25 mouse cellular contexts compared by ENCODE assay signal in the genomic region with DNA sequence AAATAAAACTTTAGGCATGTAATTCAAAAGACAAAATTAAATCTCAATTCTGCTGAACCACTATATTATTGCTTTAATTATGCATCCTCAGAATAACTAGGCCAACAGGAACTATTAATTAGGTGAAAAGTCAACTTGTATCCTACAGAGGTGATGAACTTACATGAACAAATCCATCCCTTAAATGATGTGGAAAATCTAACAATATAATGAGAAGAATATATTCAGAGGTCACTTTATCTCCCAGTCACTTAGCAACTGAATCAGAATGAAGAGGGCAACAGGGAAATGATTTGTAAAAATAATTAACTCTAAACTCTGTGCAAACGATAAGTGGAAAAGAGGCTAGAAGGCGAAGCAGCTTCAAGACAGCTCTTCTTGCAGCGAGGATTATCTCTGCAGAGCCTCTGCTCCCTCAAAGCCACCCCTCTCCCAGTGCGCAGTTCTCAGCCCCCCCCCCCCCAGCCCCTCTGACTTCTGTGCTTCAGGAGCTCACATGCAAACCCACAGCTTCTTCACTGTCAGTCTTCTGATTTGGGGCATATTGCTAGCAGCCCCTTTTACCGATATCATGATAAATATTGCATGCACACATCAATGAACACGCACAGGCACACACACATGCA.
A peak's percentile ranks its signal among the peaks of the same experiment; 100 is the strongest.
DNase-seq lines count a peak whose midpoint lies in the region; ATAC-seq and TF ChIP-seq lines count a peak whose summit lies in the region.
"Had no signal": no experiment of that assay in that cellular context is flagged by ENCODE, and none has a peak within 500 bp of the region (broad histone marks: within the 10 kb centered on the region; RNA-seq: fewer than 3 reads in every experiment).

No protein-coding gene starts in this region.

- no peak overlapping the region for H3K9ac ChIP-seq in midbrain, embryonic 12.5 days (replicated peaks)
- H3K9ac ChIP-seq in midbrain, embryonic 11.5 days (ENCODE audit: low read length): no peak overlapping the region
- H3K9ac ChIP-seq in hindbrain, embryonic 15.5 days: no peak overlapping the region
- no peak overlapping the region for H3K9ac ChIP-seq in midbrain, embryonic 14.5 days (replicated peaks; ENCODE audit: low read length)
- no peak overlapping the region for H3K9ac ChIP-seq in stomach, postnatal 0 days (ENCODE audit: low read length)
- H3K9ac ChIP-seq: embryonic facial prominence, embryonic 12.5 days; limb, embryonic 12.5 days; lung, embryonic 15.5 days had no signal

- H3K4me2 ChIP-seq in midbrain, embryonic 12.5 days (replicated peaks): no peak overlapping the region
- no peak overlapping the region for H3K4me2 ChIP-seq in midbrain, embryonic 11.5 days
- peak overlapping the region; percentile 7; the same call in 1 of the 2 replicates for H3K4me2 ChIP-seq in hindbrain, embryonic 15.5 days
- peak overlapping the region; percentile 28 for H3K4me2 ChIP-seq in midbrain, embryonic 14.5 days (ENCODE audit: low read length)
- H3K4me2 ChIP-seq in stomach, postnatal 0 days (replicated peaks; ENCODE audit: low read depth): no peak overlapping the region
- H3K4me2 ChIP-seq: embryonic facial prominence, embryonic 12.5 days; limb, embryonic 12.5 days; lung, embryonic 15.5 days had no signal

- WGBS in midbrain, embryonic 12.5 days: 37% methylated on average over 5 of the region's 6 CpGs
- WGBS in midbrain, embryonic 11.5 days: 45% methylated on average over 6 of the region's 6 CpGs
- WGBS in hindbrain, embryonic 15.5 days: 40% methylated on average over 6 of the region's 6 CpGs
- WGBS in midbrain, embryonic 14.5 days: 22% methylated on average over 6 of the region's 6 CpGs
- WGBS in stomach, postnatal 0 days: 55% methylated on average over 5 of the region's 6 CpGs

- H3K4me3 ChIP-seq in midbrain, embryonic 12.5 days: no peak overlapping the region
- H3K4me3 ChIP-seq in midbrain, embryonic 11.5 days (ENCODE audit: low read depth, low read length): no peak overlapping the region
- H3K4me3 ChIP-seq in hindbrain, embryonic 15.5 days: no peak overlapping the region
- H3K4me3 ChIP-seq in midbrain, embryonic 14.5 days (replicated peaks; ENCODE audit: low read depth, low read length): no peak overlapping the region
- H3K4me3 ChIP-seq in stomach, postnatal 0 days (ENCODE audit: low read depth, low read length): no peak overlapping the region
- H3K4me3 ChIP-seq: embryonic facial prominence, embryonic 12.5 days; limb, embryonic 12.5 days; lung, embryonic 15.5 days had no signal

- no peak for TF ChIP-seq EP300 in stomach, postnatal 0 days (optimal IDR thresholded peaks at IDR 0.05)

- peak overlapping the region; percentile 60 for H3K27ac ChIP-seq in midbrain, embryonic 12.5 days (replicated peaks)
- H3K27ac ChIP-seq in midbrain, embryonic 11.5 days (ENCODE audit: low read depth, low read length): no peak overlapping the region
- peak overlapping the region; percentile 56 for H3K27ac ChIP-seq in hindbrain, embryonic 15.5 days (replicated peaks)
- H3K27ac ChIP-seq in midbrain, embryonic 14.5 days (replicated peaks; ENCODE audit: low read depth, low read length): peak overlapping the region; percentile 72
- no peak overlapping the region for H3K27ac ChIP-seq in stomach, postnatal 0 days (replicated peaks)
- H3K27ac ChIP-seq: embryonic facial prominence, embryonic 12.5 days; kidney, postnatal 0 days; limb, embryonic 12.5 days; lung, embryonic 15.5 days had no signal

- H3K27me3 ChIP-seq in midbrain, embryonic 12.5 days: no peaks in the 10 kb centered on the region; the same call in 1 of the 2 replicates
- H3K27me3 ChIP-seq in midbrain, embryonic 11.5 days (ENCODE audit: control insufficient read depth, insufficient read depth, low read length): no peaks in the 10 kb centered on the region
- H3K27me3 ChIP-seq in hindbrain, embryonic 15.5 days: no peaks in the 10 kb centered on the region
- no peaks in the 10 kb centered on the region for H3K27me3 ChIP-seq in midbrain, embryonic 14.5 days (ENCODE audit: control insufficient read depth, insufficient read depth, low read length)
- H3K27me3 ChIP-seq in stomach, postnatal 0 days (ENCODE audit: control insufficient read depth, insufficient read depth, low read length): no peaks in the 10 kb centered on the region
- H3K27me3 ChIP-seq: embryonic facial prominence, embryonic 12.5 days; limb, embryonic 12.5 days; lung, embryonic 15.5 days had no signal

- no peak for DNase-seq in midbrain, embryonic 11.5 days (ENCODE audit: low spot score, missing footprints)
- peak; percentile 55 for DNase-seq in midbrain, embryonic 14.5 days
- peak; percentile 18 for DNase-seq in retina, embryonic 14.5 days (ENCODE audit: low spot score)
- no peak for DNase-seq in stomach, postnatal 0 days (ENCODE audit: low spot score)
- no peak for DNase-seq in adrenal gland, adult 8-10 months
- DNase-seq: adrenal gland, adult 2 months; B cell, adult 2 months; cerebellum, adult 8-10 months; cerebellum, postnatal 36 days; embryo, embryonic 11 days; heart, postnatal 14 days; kidney, adult 8-10 months; layer of hippocampus, adult 9-11 months; right cerebral cortex, postnatal 4 days; thymus, adult 2 months; thymus, postnatal 4 days had no signal

- ATAC-seq in midbrain, embryonic 12.5 days (ENCODE audit: low FRiP score, low read depth): 0 out of 2 replicates have a peak, but pooled peaks have one; percentile 16
- no peak; the same call in 1 of the 2 replicates for ATAC-seq in midbrain, embryonic 11.5 days (ENCODE audit: low FRiP score)
- ATAC-seq in hindbrain, embryonic 15.5 days (ENCODE audit: low FRiP score, low read depth): 0 out of 2 replicates have a peak, but pooled peaks have one; percentile 57
- no peak for ATAC-seq in midbrain, embryonic 14.5 days (ENCODE audit: low FRiP score, low TSS enrichment)
- no peak for ATAC-seq in stomach, postnatal 0 days (ENCODE audit: low FRiP score, low TSS enrichment)
- ATAC-seq: activated CD4-positive, CD25-positive, alpha-beta regulatory T cell, adult 4 months; forebrain, embryonic 16.5 days; intestine, embryonic 16.5 days had no signal

- peaks cover 10% of the 10 kb centered on the region; the same call in 1 of the 2 replicates for H3K4me1 ChIP-seq in midbrain, embryonic 12.5 days
- 0 out of 2 replicates have a peak, but pooled peaks cover 5% of the 10 kb centered on the region for H3K4me1 ChIP-seq in midbrain, embryonic 11.5 days (ENCODE audit: control insufficient read depth, insufficient read depth, low read length)
- H3K4me1 ChIP-seq in hindbrain, embryonic 15.5 days (replicated peaks): 0 out of 2 replicates have a peak, but pooled peaks cover 9% of the 10 kb centered on the region
- peaks cover 11% of the 10 kb centered on the region; the same call in 1 of the 2 replicates for H3K4me1 ChIP-seq in midbrain, embryonic 14.5 days (ENCODE audit: control insufficient read depth, insufficient read depth, low read length)
- H3K4me1 ChIP-seq in stomach, postnatal 0 days (replicated peaks; ENCODE audit: control insufficient read depth, insufficient read depth): no peaks in the 10 kb centered on the region
- H3K4me1 ChIP-seq: embryonic facial prominence, embryonic 12.5 days; lung, embryonic 15.5 days had no signal

- TF ChIP-seq CTCF in stomach, postnatal 0 days (IDR thresholded peaks at IDR 0.05; ENCODE audit: low read depth): no peak

- no peaks in the 10 kb centered on the region for H3K36me3 ChIP-seq in midbrain, embryonic 12.5 days
- no peaks in the 10 kb centered on the region for H3K36me3 ChIP-seq in midbrain, embryonic 11.5 days (ENCODE audit: control insufficient read depth, insufficient read depth, low read length)
- no peaks in the 10 kb centered on the region for H3K36me3 ChIP-seq in hindbrain, embryonic 15.5 days
- H3K36me3 ChIP-seq in midbrain, embryonic 14.5 days (ENCODE audit: control insufficient read depth, insufficient read depth, low read length): no peaks in the 10 kb centered on the region
- no peaks in the 10 kb centered on the region for H3K36me3 ChIP-seq in stomach, postnatal 0 days (ENCODE audit: control insufficient read depth, insufficient read depth, low read length)
- H3K36me3 ChIP-seq: embryonic facial prominence, embryonic 12.5 days; limb, embryonic 12.5 days; lung, embryonic 15.5 days had no signal

- H3K9me3 ChIP-seq in midbrain, embryonic 12.5 days: no peaks in the 10 kb centered on the region
- no peaks in the 10 kb centered on the region for H3K9me3 ChIP-seq in midbrain, embryonic 11.5 days (ENCODE audit: control insufficient read depth, low read length)
- no peaks in the 10 kb centered on the region for H3K9me3 ChIP-seq in hindbrain, embryonic 15.5 days
- no peaks in the 10 kb centered on the region for H3K9me3 ChIP-seq in midbrain, embryonic 14.5 days (ENCODE audit: control insufficient read depth, low read length)
- H3K9me3 ChIP-seq in stomach, postnatal 0 days (ENCODE audit: control insufficient read depth, low read length): no peaks in the 10 kb centered on the region
- H3K9me3 ChIP-seq: embryonic facial prominence, embryonic 12.5 days; limb, embryonic 12.5 days; lung, embryonic 15.5 days had no signal

Comparison
In these comparisons a context has a peak if more than half of its experiments do, and no peak if none do; other contexts are left out.
1. ATAC-seq: peak in midbrain, embryonic 12.5 days (single experiment) and hindbrain, embryonic 15.5 days (single experiment); none in midbrain, embryonic 11.5 days (single experiment), midbrain, embryonic 14.5 days (single experiment) and stomach, postnatal 0 days (single experiment).
2. H3K27ac ChIP-seq: peak in midbrain, embryonic 12.5 days (single experiment), hindbrain, embryonic 15.5 days (single experiment) and midbrain, embryonic 14.5 days (single experiment); none in midbrain, embryonic 11.5 days (single experiment) and stomach, postnatal 0 days (single experiment).
3. H3K4me2 ChIP-seq: peak in hindbrain, embryonic 15.5 days (single experiment) and midbrain, embryonic 14.5 days (single experiment); none in midbrain, embryonic 12.5 days (single experiment), midbrain, embryonic 11.5 days (single experiment) and stomach, postnatal 0 days (single experiment).
4. DNase-seq: peak in midbrain, embryonic 14.5 days (single experiment) and retina, embryonic 14.5 days (single experiment); none in midbrain, embryonic 11.5 days (single experiment), stomach, postnatal 0 days (single experiment) and adrenal gland, adult 8-10 months (single experiment).